Comparison of ENCODE assay signal across 21 mouse cellular contexts in genomic region chr2:147386949-147387348, GRCm38 (mm10). TPM values are rescaled to one million over a fixed set of nuclear protein-coding genes. Genes with fewer than 3 reads are reported as not detected.
"Had no signal": no experiment of that assay in that cellular context is flagged by ENCODE, and none has a peak within 500 bp of the region (broad histone marks: within the 10 kb centered on the region; RNA-seq: fewer than 3 reads in every experiment).

No protein-coding gene starts in this region.

- H3K36me3 ChIP-seq: kidney, embryonic 15.5 days; limb, embryonic 13.5 days; lung, embryonic 15.5 days; midbrain, embryonic 12.5 days; neural tube, embryonic 12.5 days; stomach, embryonic 15.5 days had no signal

- H3K27me3 ChIP-seq: lung, embryonic 15.5 days; midbrain, embryonic 12.5 days; neural tube, embryonic 12.5 days; stomach, embryonic 15.5 days had no signal

- DNase-seq: kidney, adult 2 months; kidney, postnatal 36 days; left cerebral cortex, postnatal 4 days; lung, postnatal 14 days; retina, postnatal 1 day; right cerebral cortex, postnatal 4 days; spleen, adult 18-20 months; thymus, postnatal 36 days had no signal

- H3K4me1 ChIP-seq: kidney, embryonic 15.5 days; limb, embryonic 13.5 days; lung, embryonic 15.5 days; midbrain, embryonic 12.5 days; neural tube, embryonic 12.5 days; stomach, embryonic 15.5 days had no signal

- H3K4me2 ChIP-seq: kidney, embryonic 15.5 days; limb, embryonic 13.5 days; liver, embryonic 11.5 days; lung, embryonic 15.5 days; midbrain, embryonic 12.5 days; neural tube, embryonic 12.5 days; stomach, embryonic 15.5 days had no signal

- H3K27ac ChIP-seq: kidney, embryonic 15.5 days; limb, embryonic 13.5 days; lung, embryonic 15.5 days; midbrain, embryonic 12.5 days; neural tube, embryonic 12.5 days; stomach, embryonic 15.5 days had no signal

- H3K4me3 ChIP-seq: kidney, embryonic 15.5 days; limb, embryonic 13.5 days; lung, embryonic 15.5 days; midbrain, embryonic 12.5 days; neural tube, embryonic 12.5 days; stomach, embryonic 15.5 days had no signal

- H3K9me3 ChIP-seq: kidney, embryonic 15.5 days; limb, embryonic 13.5 days; lung, embryonic 15.5 days; midbrain, embryonic 12.5 days; neural tube, embryonic 12.5 days; stomach, embryonic 15.5 days had no signal

- H3K9ac ChIP-seq: kidney, embryonic 15.5 days; limb, embryonic 13.5 days; lung, embryonic 15.5 days; midbrain, embryonic 12.5 days; neural tube, embryonic 12.5 days; stomach, embryonic 15.5 days had no signal

RNA-seq across cellular contexts. Expression of gene Pax1, which starts 25.2 kb away (rescaled TPM):
- total RNA-seq: layer of hippocampus, adult 18-20 months; left cerebral cortex, postnatal 10 days; left cerebral cortex, postnatal 4 days; megakaryocyte-erythroid progenitor cell, adult 5-6 weeks; neutrophil, adult 5-6 weeks had no signal
- polyA plus RNA-seq: intestine, embryonic 14.5 days; liver, embryonic 16.5 days; stomach, embryonic 15.5 days had no signal
